Mouse (Mus musculus) forebrain, embryonic 14.5 days (tissue): ENCODE results near the gene Bicdl1. TPM values are rescaled to one million over a fixed set of nuclear protein-coding genes. Genes with fewer than 3 reads are reported as not detected.

Experiments
- ATAC-seq: fragments of 200-750 bp; cut with Nextera tagmentation; 2 replicates; pipeline ENCODE4 v1.8.0; 2017; ENCODE audit warnings: mild to moderate bottlenecking, moderate library complexity
- DNase-seq: peaks from one replicate; pipeline ENCODE4 v3.0.0-alpha.2; 2015; ENCODE audit warnings: low spot score
- H3K27ac ChIP-seq: fragments of 300-500 bp; sonication (generic); 2 replicates; pipeline ENCODE4 v1.5.1; 2014; ENCODE audit warnings: low read depth, mild to moderate bottlenecking, control low read depth, low read length, moderate library complexity
- H3K27me3 ChIP-seq: fragments of 300-500 bp; sonication (generic); replicated peaks from 2 replicates; pipeline ENCODE4 v1.6.1; 2014; ENCODE audit warnings: low read length, control low read depth, mixed read lengths; ENCODE audit not compliant: control insufficient read depth, insufficient read depth
- H3K36me3 ChIP-seq: fragments of 300-500 bp; sonication (generic); 2 replicates; pipeline ENCODE4 v1.6.1; 2014; ENCODE audit warnings: low read length, control low read depth; ENCODE audit not compliant: control insufficient read depth, insufficient read depth
- H3K4me1 ChIP-seq: fragments of 300-500 bp; sonication (generic); 2 replicates; pipeline ENCODE4 v1.6.1; 2014; ENCODE audit warnings: antibody characterized with exemption, low read length, control low read depth; ENCODE audit not compliant: control insufficient read depth, insufficient read depth
- H3K4me2 ChIP-seq: fragments of 300-500 bp; sonication (generic); 2 replicates; pipeline ENCODE4 v1.6.1; 2014; ENCODE audit warnings: mild to moderate bottlenecking, control low read depth, low read length
- H3K4me3 ChIP-seq: fragments of 300-500 bp; sonication (generic); 2 replicates; pipeline ENCODE4 v1.5.1; 2014; ENCODE audit warnings: low read depth, low read length, control low read depth
- H3K9ac ChIP-seq: fragments of 300-500 bp; sonication (generic); 2 replicates; pipeline ENCODE4 v1.6.1; 2014; ENCODE audit warnings: mild to moderate bottlenecking, low read length, control low read depth, moderate library complexity
- H3K9me3 ChIP-seq: fragments of 300-500 bp; sonication (generic); replicated peaks from 2 replicates; pipeline ENCODE4 v1.6.1; 2016; ENCODE audit warnings: low read length, control low read depth, mixed read lengths; ENCODE audit not compliant: control insufficient read depth
- WGBS: fragments of 180-500 bp; shearing (Covaris S2); extraction: QIAGEN DNeasy Blood & Tissue Kit; methylation state at CpG from one replicate; pipeline ENCODE4 v1.1.7; 2014; 5-methylcytosine and 5-hydroxymethylcytosine counted together
- polyA plus RNA-seq: library from polyadenylated mRNA; unstranded; fragments of >200 nt; fragmentation: Nextera tagmentation; extraction: Ambion mirVana; gene quantifications from 2 replicates; pipeline ENCODE4 v1.2.1, GENCODE M21; 2014

The Bicdl1 gene
- polyA plus RNA-seq, 1 experiment from 2014 or later: 16.0 TPM

- Histone ChIP-seq H3K9me3 (no peaks in the 10 kb centered on the region), H3K4me2 (no peak overlapping the region), H3K4me1 (0 out of 2 replicates have a peak, but pooled peaks cover 3% of the 10 kb centered on the region), H3K9ac (no peak overlapping the region), H3K4me3 (no peak overlapping the region), H3K27ac (no peak overlapping the region), H3K27me3 (no peaks in the 10 kb centered on the region), H3K36me3 (peaks cover 14% of the 10 kb centered on the region)
- ATAC-seq (no peak), DNase-seq (no peak)
- 88% methylated on average over 10 of the region's 10 CpGs for WGBS
Measured at GRCm38 (mm10) chr5:115626237-115626886, 105.1 kb downstream of the Bicdl1 start.

GRCm38 (mm10) chr5:115623694-115624440 is 107.6 kb downstream of the Bicdl1 start:
- no peak for DNase-seq
- Histone ChIP-seq H3K27me3 (no peaks in the 10 kb centered on the region), H3K4me1 (no peaks in the 10 kb centered on the region), H3K9me3 (no peaks in the 10 kb centered on the region), H3K36me3 (peaks cover 39% of the 10 kb centered on the region), H3K4me3 (no peak overlapping the region), H3K27ac (no peak overlapping the region), H3K9ac (no peak overlapping the region), H3K4me2 (no peak overlapping the region)
- WGBS: 81% methylated on average over 9 of the region's 9 CpGs
- no peak for ATAC-seq

GRCm38 (mm10) chr5:115622686-115623085 is 108.7 kb downstream of the Bicdl1 start:
- H3K9ac ChIP-seq: no peak overlapping the region
- H3K4me3 ChIP-seq: no peak overlapping the region
- ATAC-seq (no peak), DNase-seq (no peak)
- H3K27me3 ChIP-seq: no peaks in the 10 kb centered on the region
- peaks cover 51% of the 10 kb centered on the region for H3K36me3 ChIP-seq
- no peak overlapping the region for H3K4me2 ChIP-seq
- no peak overlapping the region for H3K27ac ChIP-seq
- H3K9me3 ChIP-seq: no peaks in the 10 kb centered on the region
- no peaks in the 10 kb centered on the region for H3K4me1 ChIP-seq
- WGBS: 85% methylated on average over 7 of the region's 7 CpGs

- ATAC-seq: no peak
- H3K4me1 ChIP-seq: no peaks in the 10 kb centered on the region
Measured at GRCm38 (mm10) chr5:115619690-115620089, 111.7 kb downstream of the Bicdl1 start.

GRCm38 (mm10) chr5:115614948-115615347 is 116.5 kb downstream of the Bicdl1 start:
- no peaks in the 10 kb centered on the region for H3K27me3 ChIP-seq
- no peak for DNase-seq
- no peak for ATAC-seq

More at GRCm38 (mm10) chr5:115619690-115620089, 111.7 kb downstream of the Bicdl1 start:
- H3K9ac ChIP-seq: no peak overlapping the region
- H3K9me3 ChIP-seq: no peaks in the 10 kb centered on the region
- H3K4me2 ChIP-seq: no peak overlapping the region
- no peak overlapping the region for H3K4me3 ChIP-seq
- no peak for DNase-seq
- no peaks in the 10 kb centered on the region for H3K27me3 ChIP-seq
- 94% methylated on average over 15 of the region's 15 CpGs for WGBS
- no peak overlapping the region for H3K27ac ChIP-seq
- H3K36me3 ChIP-seq: peaks cover 81% of the 10 kb centered on the region

GRCm38 (mm10) chr5:115613332-115613731 is 118.1 kb downstream of the Bicdl1 start:
- Histone ChIP-seq H3K4me1 (no peaks in the 10 kb centered on the region), H3K36me3 (peaks cover 100% of the 10 kb centered on the region), H3K27ac (no peak overlapping the region), H3K4me2 (no peak overlapping the region), H3K9ac (no peak overlapping the region), H3K9me3 (no peaks in the 10 kb centered on the region), H3K27me3 (no peaks in the 10 kb centered on the region), H3K4me3 (no peak overlapping the region)
- no peak for ATAC-seq
- WGBS: 92% methylated on average over 9 of the region's 9 CpGs
- no peak for DNase-seq

More at GRCm38 (mm10) chr5:115614948-115615347, 116.5 kb downstream of the Bicdl1 start:
- no peak overlapping the region for H3K4me2 ChIP-seq
- H3K9ac ChIP-seq: no peak overlapping the region
- H3K27ac ChIP-seq: no peak overlapping the region
- peaks cover 100% of the 10 kb centered on the region for H3K36me3 ChIP-seq
- 84% methylated on average over 7 of the region's 7 CpGs for WGBS
- H3K4me3 ChIP-seq: no peak overlapping the region
- no peaks in the 10 kb centered on the region for H3K4me1 ChIP-seq
- no peaks in the 10 kb centered on the region for H3K9me3 ChIP-seq

- H3K36me3 ChIP-seq: peaks cover 93% of the 10 kb centered on the region
- 94% methylated on average over 11 of the region's 11 CpGs for WGBS
- no peak overlapping the region for H3K9ac ChIP-seq
- no peak overlapping the region for H3K4me2 ChIP-seq
- ATAC-seq: no peak
- no peaks in the 10 kb centered on the region for H3K4me1 ChIP-seq
- H3K4me3 ChIP-seq: no peak overlapping the region
- no peak overlapping the region for H3K27ac ChIP-seq
- no peaks in the 10 kb centered on the region for H3K9me3 ChIP-seq
- H3K27me3 ChIP-seq: no peaks in the 10 kb centered on the region
- no peak for DNase-seq
Measured at GRCm38 (mm10) chr5:115611566-115611965, 119.9 kb downstream of the Bicdl1 start.

GRCm38 (mm10) chr5:115603561-115603960 is 127.9 kb downstream of the Bicdl1 start:
- Histone ChIP-seq H3K4me3 (no peak overlapping the region), H3K27me3 (no peaks in the 10 kb centered on the region), H3K27ac (no peak overlapping the region), H3K4me2 (no peak overlapping the region), H3K36me3 (peaks cover 86% of the 10 kb centered on the region), H3K9me3 (no peaks in the 10 kb centered on the region), H3K9ac (no peak overlapping the region), H3K4me1 (no peaks in the 10 kb centered on the region)
- DNase-seq: no peak
- no peak for ATAC-seq
- 95% methylated on average over 6 of the region's 6 CpGs for WGBS
